Mouse (Mus musculus) heart, embryonic 16.5 days (tissue): Measurements from ENCODE around the gene Ctrb1. TPM values are rescaled to one million over a fixed set of nuclear protein-coding genes. Genes with fewer than 3 reads are reported as not detected.
A peak's percentile ranks its signal among the peaks of the same experiment; 100 is the strongest.

Experiments
- ATAC-seq: fragments of 200-750 bp; cut with Nextera tagmentation; replicated peaks from 2 replicates; pipeline ENCODE4 v1.8.0; 2017; ENCODE audit warnings: moderate number of reproducible peaks; ENCODE audit not compliant: insufficient read depth, low FRiP score; ENCODE audit errors: extremely low read depth
- H3K27ac ChIP-seq: fragments of 300-500 bp; sonication (generic); 2 replicates; pipeline ENCODE4 v1.5.1; 2014; ENCODE audit warnings: mild to moderate bottlenecking, low read length, control low read depth, moderate library complexity
- H3K27me3 ChIP-seq: fragments of 300-500 bp; sonication (generic); 2 replicates; pipeline ENCODE4 v1.6.1; 2014; ENCODE audit warnings: low read length, mixed read lengths; ENCODE audit not compliant: control insufficient read depth, insufficient read depth
- H3K36me3 ChIP-seq: fragments of 300-500 bp; sonication (generic); 2 replicates; pipeline ENCODE4 v1.6.1; 2014; ENCODE audit not compliant: control insufficient read depth, insufficient read depth
- H3K4me1 ChIP-seq: fragments of 300-500 bp; sonication (generic); 2 replicates; pipeline ENCODE4 v1.6.1; 2014; ENCODE audit warnings: low read length, mixed read lengths; ENCODE audit not compliant: control insufficient read depth, insufficient read depth
- H3K4me2 ChIP-seq: fragments of 300-500 bp; sonication (generic); 2 replicates; pipeline ENCODE4 v1.6.1; 2014; ENCODE audit warnings: low read depth, mild to moderate bottlenecking, control low read depth, low read length
- H3K4me3 ChIP-seq: fragments of 300-500 bp; sonication (generic); 2 replicates; pipeline ENCODE4 v1.5.1; 2014; ENCODE audit warnings: mild to moderate bottlenecking, control low read depth, low read length
- H3K9ac ChIP-seq: fragments of 300-500 bp; sonication (generic); 2 replicates; pipeline ENCODE4 v1.6.1; 2014; ENCODE audit warnings: low read length, control low read depth
- H3K9me3 ChIP-seq: fragments of 300-500 bp; sonication (generic); replicated peaks from 2 replicates; pipeline ENCODE4 v1.6.1; 2016; ENCODE audit warnings: low read length; ENCODE audit not compliant: control insufficient read depth
- WGBS: fragments of 180-500 bp; shearing (Covaris S2); extraction: QIAGEN DNeasy Blood & Tissue Kit; methylation state at CpG from one replicate; pipeline ENCODE4 v1.1.7; 2014; 5-methylcytosine and 5-hydroxymethylcytosine counted together
- polyA plus RNA-seq: library from polyadenylated mRNA; unstranded; fragments of >200 nt; fragmentation: Nextera tagmentation; extraction: Ambion mirVana; gene quantifications from 2 replicates; pipeline ENCODE4 v1.2.1, GENCODE M21; 2015

Gene Ctrb1
- polyA plus RNA-seq, 1 experiment from 2014 or later: 2.1 TPM

DNA sequence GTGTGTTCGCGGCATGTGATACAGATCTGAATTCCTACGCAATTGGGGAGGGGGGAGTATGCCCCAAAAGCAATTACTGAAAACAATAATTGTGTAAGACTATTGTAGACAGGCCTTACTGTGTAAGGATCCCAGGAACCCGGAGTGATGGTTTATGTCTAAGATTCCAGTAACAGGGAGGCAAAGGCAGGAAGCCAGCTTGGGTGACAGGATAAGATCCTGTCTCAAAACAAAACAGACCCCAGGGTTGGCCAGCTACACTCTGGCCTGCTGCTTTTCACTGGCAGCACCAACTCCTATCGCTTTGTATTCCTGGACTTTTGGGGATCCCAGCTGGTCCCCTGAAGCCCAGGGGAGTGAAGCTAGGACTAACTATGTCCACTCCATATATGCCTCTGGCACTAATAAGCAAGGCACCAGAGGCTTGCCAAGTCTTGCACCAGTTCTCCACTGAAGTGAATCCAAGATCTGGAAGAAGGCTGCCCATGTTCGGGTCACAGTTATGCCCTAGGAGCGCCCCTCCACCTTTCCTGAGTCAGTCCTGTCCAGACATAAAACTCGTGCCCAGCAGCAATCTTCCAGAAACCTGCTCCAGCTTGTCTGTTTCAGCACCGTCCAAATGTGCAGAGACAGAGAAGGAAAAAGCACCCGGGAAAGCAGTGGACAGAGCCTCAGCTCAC is 41.7 kb upstream of the Ctrb1 start:
- ATAC-seq: no peak
- H3K9ac ChIP-seq: peak overlapping the region; percentile 65
- peaks cover 88% of the 10 kb centered on the region for H3K4me1 ChIP-seq
- H3K27me3 ChIP-seq: no peaks in the 10 kb centered on the region
- no peaks in the 10 kb centered on the region for H3K9me3 ChIP-seq
- peak overlapping the region; percentile 91 for H3K4me2 ChIP-seq
- peak overlapping the region; percentile 85 for H3K4me3 ChIP-seq
- H3K27ac ChIP-seq: peak overlapping the region; percentile 89
- no peaks in the 10 kb centered on the region for H3K36me3 ChIP-seq
- 19% methylated on average over 10 of the region's 10 CpGs for WGBS

DNA sequence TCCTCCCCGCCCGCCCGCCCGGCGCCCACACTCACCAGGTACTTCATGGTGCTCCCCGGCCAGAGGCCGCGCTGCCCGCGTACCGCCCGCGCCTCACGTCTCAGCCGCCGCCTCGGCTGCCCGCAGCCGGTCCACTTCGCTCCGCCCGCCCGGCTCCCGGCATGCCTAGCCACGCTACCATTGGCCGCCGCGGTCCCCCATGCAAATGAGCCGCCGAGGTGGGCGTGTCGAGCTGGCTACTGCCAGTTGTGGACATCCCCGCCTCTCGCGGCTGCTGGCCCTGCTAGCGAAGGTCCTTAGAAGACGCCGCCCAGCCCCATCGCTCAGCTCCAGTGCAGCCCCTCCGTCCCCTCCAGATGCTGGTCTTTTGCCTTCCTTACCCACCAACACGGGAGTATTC is 41.2 kb upstream of the Ctrb1 start:
- Histone ChIP-seq H3K4me1 (peaks cover 92% of the 10 kb centered on the region), H3K36me3 (no peaks in the 10 kb centered on the region), H3K9ac (peak overlapping the region; percentile 93), H3K9me3 (no peaks in the 10 kb centered on the region), H3K4me3 (peak overlapping the region; percentile 85), H3K27me3 (no peaks in the 10 kb centered on the region), H3K4me2 (peak overlapping the region; percentile 91), H3K27ac (peak overlapping the region; percentile 97)
- under 1% methylated on average over 34 of the region's 41 CpGs for WGBS
- peak; percentile 89 for ATAC-seq

DNA sequence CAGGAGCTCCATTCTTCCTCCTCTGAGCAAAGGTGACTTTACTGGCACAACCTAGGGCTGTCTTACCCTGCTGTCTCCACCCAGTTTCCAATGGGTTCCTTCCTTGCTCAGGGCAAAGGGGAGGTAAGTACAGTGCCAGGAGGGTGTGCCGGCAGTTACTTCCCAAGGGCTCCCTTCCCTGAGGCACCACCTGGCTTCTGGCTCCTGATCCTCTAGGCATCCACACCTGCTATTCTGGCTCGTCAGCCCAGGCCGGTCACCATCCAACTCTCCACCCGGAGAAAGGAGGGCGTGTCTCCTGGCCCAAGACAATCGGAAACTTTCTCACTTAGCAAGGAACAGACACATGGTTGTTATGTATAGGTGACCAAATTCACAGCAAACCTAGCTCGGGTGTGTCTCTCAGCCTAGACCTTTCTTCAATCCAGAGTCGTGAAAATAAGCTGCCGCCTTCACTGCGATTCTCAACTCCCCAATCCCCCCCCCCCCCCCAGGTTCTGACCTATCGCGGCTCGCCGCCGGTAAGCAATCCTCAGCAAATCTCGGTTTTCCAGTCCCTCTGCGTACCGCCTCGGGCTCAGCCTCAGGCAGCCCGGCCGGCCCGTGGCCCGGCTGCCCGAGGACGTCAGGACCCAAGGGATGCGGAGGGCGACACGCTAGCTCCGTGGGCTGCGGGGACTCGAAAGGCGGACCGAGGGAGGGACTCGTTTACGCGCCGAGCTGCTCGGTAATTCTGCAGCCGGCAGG is 40.6 kb upstream of the Ctrb1 start:
- H3K27ac ChIP-seq: peak overlapping the region; percentile 97
- H3K36me3 ChIP-seq: no peaks in the 10 kb centered on the region
- ATAC-seq: peak; percentile 3; the same call in 1 of the 2 replicates
- no peaks in the 10 kb centered on the region for H3K9me3 ChIP-seq
- peak overlapping the region; percentile 91 for H3K4me2 ChIP-seq
- no peaks in the 10 kb centered on the region for H3K27me3 ChIP-seq
- peak overlapping the region; percentile 85 for H3K4me3 ChIP-seq
- peaks cover 92% of the 10 kb centered on the region for H3K4me1 ChIP-seq
- H3K9ac ChIP-seq: peak overlapping the region; percentile 93
- WGBS: 1% methylated on average over 39 of the region's 39 CpGs

- Histone ChIP-seq H3K4me1 (peaks cover 89% of the 10 kb centered on the region), H3K36me3 (no peaks in the 10 kb centered on the region), H3K9me3 (no peaks in the 10 kb centered on the region), H3K27ac (peak overlapping the region; percentile 97), H3K4me2 (peak overlapping the region; percentile 91), H3K9ac (peak overlapping the region; percentile 93), H3K4me3 (peak overlapping the region; percentile 85), H3K27me3 (no peaks in the 10 kb centered on the region)
- peak; percentile 26; the same call in 1 of the 2 replicates for ATAC-seq
- WGBS: 22% methylated on average over 7 of the region's 7 CpGs
Measured at GRCm38 (mm10) chr8:111729233-111730170, 38.7 kb upstream of the Ctrb1 start.

- H3K4me3 ChIP-seq: no peak overlapping the region
- no peaks in the 10 kb centered on the region for H3K9me3 ChIP-seq
- H3K36me3 ChIP-seq: no peaks in the 10 kb centered on the region
- no peak for ATAC-seq
- peak overlapping the region; percentile 5; the same call in 1 of the 2 replicates for H3K4me2 ChIP-seq
- 66% methylated on average over 5 of the region's 5 CpGs for WGBS
- peak overlapping the region; percentile 97 for H3K27ac ChIP-seq
- H3K4me1 ChIP-seq: peaks cover 84% of the 10 kb centered on the region
- H3K9ac ChIP-seq: peak overlapping the region; percentile 49
- no peaks in the 10 kb centered on the region for H3K27me3 ChIP-seq
Measured at GRCm38 (mm10) chr8:111728481-111728880, 37.7 kb upstream of the Ctrb1 start.

DNA sequence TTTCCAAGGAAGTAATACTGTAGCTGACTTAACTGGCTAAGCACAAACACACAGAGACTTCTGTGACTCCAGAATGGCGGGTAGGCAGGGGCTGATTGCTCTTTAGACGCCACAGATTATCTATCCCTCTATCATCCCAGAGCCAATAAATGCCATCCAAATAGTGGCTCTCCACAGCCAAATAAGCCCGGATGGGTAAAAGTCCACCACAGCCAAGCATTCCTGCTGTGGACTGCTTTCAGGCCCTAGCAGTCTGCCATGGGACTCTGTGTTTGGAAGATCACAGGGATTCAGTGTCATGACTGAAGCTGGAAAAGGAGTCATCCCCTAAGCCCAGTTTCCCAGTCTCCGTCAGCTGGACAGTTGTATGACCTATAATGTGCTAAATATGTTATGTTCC is 36.7 kb upstream of the Ctrb1 start:
- 60% methylated on average over 4 of the region's 4 CpGs for WGBS
- H3K9ac ChIP-seq: no peak overlapping the region

GRCm38 (mm10) chr8:111726102-111726900 is 35.5 kb upstream of the Ctrb1 start:
- Histone ChIP-seq H3K9me3 (no peaks in the 10 kb centered on the region), H3K27ac (peak overlapping the region; percentile 91), H3K4me2 (peak overlapping the region; percentile 39), H3K27me3 (no peaks in the 10 kb centered on the region), H3K36me3 (no peaks in the 10 kb centered on the region), H3K4me1 (peaks cover 70% of the 10 kb centered on the region), H3K4me3 (no peak overlapping the region), H3K9ac (peak overlapping the region; percentile 62)
- peak; percentile 89 for ATAC-seq
- WGBS: 22% methylated on average over 7 of the region's 7 CpGs

More for the DNA sequence above, 36.7 kb upstream of the Ctrb1 start:
- peaks cover 75% of the 10 kb centered on the region for H3K4me1 ChIP-seq
- ATAC-seq: no peak
- peak overlapping the region; percentile 91 for H3K27ac ChIP-seq
- no peak overlapping the region for H3K4me2 ChIP-seq
- H3K36me3 ChIP-seq: no peaks in the 10 kb centered on the region
- H3K27me3 ChIP-seq: no peaks in the 10 kb centered on the region
- H3K4me3 ChIP-seq: no peak overlapping the region
- H3K9me3 ChIP-seq: no peaks in the 10 kb centered on the region

DNA sequence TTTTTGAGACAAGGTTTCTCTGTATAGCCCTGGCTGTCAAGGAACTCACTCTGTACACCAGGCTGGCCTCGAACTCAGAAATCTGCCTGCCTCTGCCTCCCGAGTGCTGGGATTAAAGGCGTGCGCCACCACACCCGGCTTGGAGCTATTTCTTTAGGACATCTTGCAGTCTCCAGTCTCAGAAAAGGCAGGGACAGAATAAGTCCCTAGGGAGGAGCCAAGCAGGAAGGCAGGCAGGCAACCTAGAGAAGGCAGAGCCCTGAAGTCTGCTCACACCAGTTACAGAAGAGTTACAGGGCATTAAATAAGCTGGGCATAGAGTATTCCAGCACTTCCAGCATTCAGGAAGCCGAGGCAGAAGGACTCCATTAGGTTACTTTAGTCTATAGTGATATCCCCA is 34.5 kb upstream of the Ctrb1 start:
- Histone ChIP-seq H3K36me3 (peaks cover 8% of the 10 kb centered on the region), H3K4me2 (no peak overlapping the region), H3K4me1 (peaks cover 65% of the 10 kb centered on the region), H3K9ac (no peak overlapping the region), H3K4me3 (no peak overlapping the region), H3K27ac (0 out of 2 replicates have a peak overlapping the region, but pooled peaks have one; percentile 58), H3K9me3 (no peaks in the 10 kb centered on the region), H3K27me3 (no peaks in the 10 kb centered on the region)
- WGBS: 86% methylated on average over 6 of the region's 6 CpGs
- ATAC-seq: no peak
